Mouse (Mus musculus) thymus, adult 18-20 months (tissue): ENCODE results near the gene Atl2.
A peak's percentile ranks its signal among the peaks of the same experiment; 100 is the strongest.

Experiments
- DNase-seq, 2 experiments: peaks; one replicate each; pipeline ENCODE4 v3.0.0; 2022; ENCODE audit warnings: mixed read lengths in 2 of 2

Atl2 gene

DNA sequence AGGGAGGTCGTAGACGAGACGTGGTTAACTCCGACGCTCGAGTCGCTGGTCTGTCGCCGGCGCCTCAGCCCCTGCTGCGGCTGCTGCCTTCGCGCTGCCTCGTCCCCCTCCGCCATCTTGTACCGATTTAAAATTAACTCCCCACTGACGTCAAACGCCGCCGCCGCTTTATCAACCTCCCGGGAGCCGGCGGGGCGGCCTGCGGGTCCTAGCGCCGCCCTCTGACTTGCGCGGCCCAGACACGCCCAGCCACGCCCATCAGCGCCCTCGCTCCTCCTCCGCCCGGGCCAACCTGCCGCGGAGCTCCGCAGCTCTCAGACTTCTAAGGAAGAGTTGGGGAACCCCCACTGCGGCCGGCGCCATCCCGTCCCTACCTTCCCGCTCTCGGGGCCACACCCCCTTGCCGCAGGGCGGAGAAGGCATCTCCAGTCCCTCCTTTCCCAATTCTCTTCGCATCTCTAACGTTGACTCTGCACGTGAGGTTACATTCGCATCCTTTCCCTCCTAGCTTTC, at the start of gene Atl2:
Atl2 (minus strand) TSS at position 213 of the 513 bp plus-strand sequence.
- DNase-seq: peak; percentile 96 to 97

GRCm38 (mm10) chr17:79944851-79945250, 48.9 kb upstream of the Atl2 start:
- DNase-seq: no peak

DNA sequence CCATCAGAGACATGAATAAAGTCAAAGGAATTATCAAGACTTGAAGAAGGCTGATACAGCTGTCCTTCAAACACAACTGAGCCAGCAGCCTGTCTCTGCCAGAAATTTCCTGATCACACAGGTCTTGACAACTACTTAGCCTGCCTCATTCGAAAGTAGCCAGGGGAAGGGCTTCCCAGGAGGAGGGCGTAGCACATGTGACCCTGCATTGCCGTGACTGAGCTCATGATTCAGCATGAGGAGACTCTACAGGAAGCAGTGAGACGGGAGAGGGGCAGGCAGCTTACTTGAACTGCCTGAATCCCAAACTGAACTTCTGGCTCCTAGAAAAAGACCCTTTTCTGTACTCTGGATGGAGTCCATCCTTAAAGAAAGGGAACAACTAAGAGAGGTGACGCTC, 46.5 kb upstream of the Atl2 start:
- DNase-seq: no peak

DNA sequence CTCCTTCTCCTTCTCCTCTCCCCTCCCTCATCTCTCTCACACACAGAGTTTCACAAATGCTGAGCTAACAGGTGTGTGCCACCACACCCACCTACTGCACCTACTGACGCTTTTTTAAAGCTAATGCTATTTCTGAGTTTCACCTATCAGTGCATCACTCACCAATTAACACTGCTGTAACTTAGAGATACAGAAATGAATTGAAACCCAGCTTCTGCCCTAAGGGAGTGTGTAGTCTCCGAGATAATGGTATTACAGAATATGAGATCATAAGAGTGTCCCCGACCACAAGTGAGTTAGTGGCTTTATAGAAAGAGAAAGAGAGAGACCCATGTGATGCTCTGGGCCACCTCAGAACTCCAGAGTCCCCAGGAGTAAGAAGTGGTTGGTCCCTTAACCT, 43.2 kb upstream of the Atl2 start:
- DNase-seq: no peak

- no peak for DNase-seq
Measured at GRCm38 (mm10) chr17:79937921-79938601, 42.1 kb upstream of the Atl2 start.

GRCm38 (mm10) chr17:79934370-79934769, 38.4 kb upstream of the Atl2 start:
- DNase-seq: no peak

DNA sequence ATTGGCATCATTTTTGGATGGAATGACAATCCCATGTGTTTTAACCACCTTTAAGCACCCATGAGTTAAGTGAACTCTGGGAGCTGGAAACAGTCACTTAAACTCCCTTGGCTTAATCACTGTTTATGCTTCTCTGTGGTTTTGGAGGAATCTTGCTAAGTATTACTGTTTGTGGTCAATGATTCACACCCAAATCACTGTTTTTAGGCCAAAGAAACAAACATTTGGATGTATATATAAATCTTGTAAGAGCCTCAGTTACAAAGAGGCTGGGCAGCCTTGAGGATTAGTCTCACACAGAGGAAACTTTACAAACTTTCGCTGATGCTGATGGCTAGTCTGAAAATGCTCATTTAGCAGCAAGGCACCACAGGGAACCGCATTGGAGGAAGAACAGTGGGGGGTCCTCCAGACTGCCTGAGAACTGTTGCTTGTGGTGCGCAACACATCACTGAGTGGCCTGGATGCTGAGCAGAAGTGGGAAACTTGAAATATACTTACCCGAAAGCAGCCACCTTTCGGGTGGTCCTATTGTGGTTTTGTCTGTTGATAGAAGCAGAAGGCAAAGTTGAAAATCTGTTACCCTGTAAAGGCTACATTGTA, 36.9 kb upstream of the Atl2 start:
- no peak for DNase-seq

DNA sequence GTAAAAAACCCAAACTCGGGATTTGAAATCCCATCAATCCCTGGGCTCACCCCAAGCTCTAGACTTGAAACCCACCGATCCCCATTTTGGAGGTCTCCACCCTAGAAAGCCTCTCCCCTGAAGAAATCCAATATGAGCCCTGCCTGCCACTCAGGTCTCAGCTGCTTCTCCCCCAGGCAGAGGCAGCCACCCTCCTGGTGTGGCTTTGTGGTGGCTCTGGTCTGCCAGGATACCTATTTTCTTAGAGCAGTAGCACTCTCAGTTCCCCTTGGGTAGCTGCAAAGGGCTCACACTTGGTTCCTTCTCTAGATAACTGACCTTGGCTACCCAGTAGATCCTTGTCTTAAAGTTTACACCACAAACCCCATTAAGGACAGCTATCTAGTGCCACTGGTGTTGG, 31.2 kb upstream of the Atl2 start:
- no peak for DNase-seq

GRCm38 (mm10) chr17:79926486-79926885, 30.6 kb upstream of the Atl2 start:
- DNase-seq: no peak

- no peak for DNase-seq
Measured at GRCm38 (mm10) chr17:79925865-79926421, 30.0 kb upstream of the Atl2 start.

DNA sequence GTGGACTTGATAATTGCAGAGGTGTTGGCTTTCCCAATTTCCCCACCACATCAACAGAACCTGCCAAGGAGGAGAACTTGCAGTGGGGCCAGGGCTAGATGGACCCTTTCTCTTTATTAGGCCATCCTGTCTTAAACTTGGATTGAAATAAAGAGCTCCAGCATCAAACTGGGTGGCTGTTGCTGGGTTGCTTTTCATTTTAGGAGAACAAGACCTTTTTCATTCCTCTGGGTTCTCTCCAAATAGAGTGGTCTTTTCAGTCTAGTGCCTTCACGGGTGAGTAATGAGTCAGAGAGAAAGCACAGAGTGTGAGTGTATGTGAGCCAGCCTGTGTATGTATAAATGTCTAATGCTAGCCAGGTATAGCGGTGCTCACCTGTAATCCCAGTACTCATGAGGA, 24.4 kb upstream of the Atl2 start:
- DNase-seq: no peak

- DNase-seq: no peak
Measured at GRCm38 (mm10) chr17:79919566-79920350, 23.8 kb upstream of the Atl2 start.

- no peak for DNase-seq
Measured at GRCm38 (mm10) chr17:79918484-79919004, 22.6 kb upstream of the Atl2 start.

DNA sequence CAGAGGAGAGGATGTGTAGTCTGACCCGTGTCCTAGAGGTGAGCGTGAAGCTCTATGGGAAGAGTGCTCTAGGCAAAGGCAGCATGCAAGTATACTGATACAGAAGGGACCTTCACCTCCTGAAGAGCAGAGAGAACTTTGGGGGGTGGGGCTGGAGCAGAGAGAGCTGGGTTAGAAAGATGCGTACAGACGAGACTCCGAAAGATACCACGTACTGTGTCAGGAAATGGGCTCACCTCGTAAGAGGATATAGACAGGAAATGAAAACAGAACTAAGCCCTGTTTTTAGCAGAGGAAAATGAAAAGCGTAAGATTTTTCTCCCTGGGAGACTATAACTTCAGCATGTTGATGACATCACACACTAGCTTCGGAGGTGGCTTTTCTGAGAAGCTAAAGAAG, 21.1 kb upstream of the Atl2 start:
- peak in 1 of 2 experiments; percentile 49 for DNase-seq

GRCm38 (mm10) chr17:79912174-79912573, 16.3 kb upstream of the Atl2 start:
- DNase-seq: no peak

- DNase-seq: no peak
Measured at GRCm38 (mm10) chr17:79911718-79912117, 15.8 kb upstream of the Atl2 start.

GRCm38 (mm10) chr17:79909571-79909970, 13.6 kb upstream of the Atl2 start:
- DNase-seq: no peak

DNA sequence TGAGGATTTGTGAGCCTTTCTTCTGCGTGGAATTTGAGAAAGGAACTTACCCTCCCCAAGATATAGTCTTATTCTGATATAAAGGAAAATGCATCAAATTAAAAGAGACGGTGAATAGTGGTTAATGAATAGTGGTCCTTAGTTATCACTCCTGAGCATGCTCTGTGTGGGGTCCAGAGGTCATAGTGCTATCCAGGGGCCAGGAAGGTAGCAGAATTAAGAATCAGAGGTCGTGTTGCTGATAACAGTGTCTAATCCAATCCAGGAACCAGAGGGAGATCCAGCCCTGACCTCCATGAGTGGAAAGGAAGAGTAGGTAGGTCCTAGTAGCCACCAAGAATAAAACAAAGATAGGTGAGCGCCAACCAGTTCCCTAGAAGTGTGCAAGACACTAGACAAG, 11.8 kb upstream of the Atl2 start:
- no peak for DNase-seq

GRCm38 (mm10) chr17:79906791-79907494, 11.0 kb upstream of the Atl2 start:
- no peak for DNase-seq

- no peak for DNase-seq
Measured at GRCm38 (mm10) chr17:79904593-79904992, 8.7 kb upstream of the Atl2 start.

- DNase-seq: no peak
Measured at GRCm38 (mm10) chr17:79901207-79901606, 5.3 kb upstream of the Atl2 start.

GRCm38 (mm10) chr17:79898156-79898746, 2.3 kb upstream of the Atl2 start:
- no peak for DNase-seq
